Mouse (Mus musculus) adrenal gland, adult 2 months (tissue): ENCODE measurements at regions not wholly inside any gene's neighbourhood (a gene's known extent, or its start where the extent isn't known, plus 50 kb on each side); places are given as distances from the start of the nearest gene placed in this dataset.

Experiments
- DNase-seq: peaks from one replicate; pipeline ENCODE4 v3.0.0; 2021

- no peak for DNase-seq
Measured at GRCm38 (mm10) chr2:75062189-75062510, 236.5 kb downstream of the Mtx2 start.

- no peak for DNase-seq
Measured at GRCm38 (mm10) chr2:75064406-75065115, 239.0 kb downstream of the Mtx2 start.

GRCm38 (mm10) chr2:75065304-75065703 is 239.7 kb downstream of the Mtx2 start:
- DNase-seq: no peak

- no peak for DNase-seq
Measured at GRCm38 (mm10) chr2:75069321-75069720, 243.7 kb downstream of the Mtx2 start.

- DNase-seq: no peak
Measured at GRCm38 (mm10) chr2:75072021-75072420, 246.4 kb downstream of the Mtx2 start.

- DNase-seq: no peak
Measured at GRCm38 (mm10) chr2:75072471-75072870, 246.9 kb downstream of the Mtx2 start.

- no peak for DNase-seq
Measured at GRCm38 (mm10) chr2:75073178-75073577, 247.6 kb downstream of the Mtx2 start.

GRCm38 (mm10) chr2:75087164-75087563 is 261.6 kb downstream of the Mtx2 start:
- DNase-seq: no peak

- DNase-seq: no peak
Measured at GRCm38 (mm10) chr2:75089186-75089585, 263.6 kb downstream of the Mtx2 start.

- no peak for DNase-seq
Measured at GRCm38 (mm10) chr2:75089616-75090015, 264.0 kb downstream of the Mtx2 start.

- DNase-seq: no peak
Measured at GRCm38 (mm10) chr2:75090439-75090838, 264.8 kb downstream of the Mtx2 start.

- DNase-seq: peak; percentile 23
Measured at GRCm38 (mm10) chr2:75101501-75101900, 275.9 kb downstream of the Mtx2 start.

- DNase-seq: no peak
Measured at GRCm38 (mm10) chr2:75112751-75113150, 287.1 kb downstream of the Mtx2 start.

GRCm38 (mm10) chr2:75114375-75114774 is 288.8 kb downstream of the Mtx2 start:
- DNase-seq: peak; percentile 72

GRCm38 (mm10) chr2:75118348-75118926 is 292.8 kb downstream of the Mtx2 start:
- no peak for DNase-seq

GRCm38 (mm10) chr2:75119599-75119998 is 294.0 kb downstream of the Mtx2 start:
- DNase-seq: no peak

- no peak for DNase-seq
Measured at GRCm38 (mm10) chr2:75133298-75134080, 307.9 kb downstream of the Mtx2 start.

- DNase-seq: no peak
Measured at GRCm38 (mm10) chr2:75136618-75137017, 311.0 kb downstream of the Mtx2 start.

- peak; percentile 27 for DNase-seq
Measured at GRCm38 (mm10) chr2:75137133-75137982, 311.8 kb downstream of the Mtx2 start.

- peak; percentile 77 for DNase-seq
Measured at GRCm38 (mm10) chr2:75137983-75138745, 312.6 kb downstream of the Mtx2 start.

GRCm38 (mm10) chr2:75138746-75139060 is 313.1 kb downstream of the Mtx2 start:
- no peak for DNase-seq

GRCm38 (mm10) chr2:75139544-75139943 is 313.9 kb downstream of the Mtx2 start:
- DNase-seq: no peak
